Mouse (Mus musculus) heart, adult 2 months (tissue): ENCODE measurements around the gene Ift27. TPM values are rescaled to one million over a fixed set of nuclear protein-coding genes. Genes with fewer than 3 reads are reported as not detected.

Experiments
- DNase-seq, 2 experiments: peaks; one replicate each; pipeline ENCODE4 v3.0.0; 2021
- H3K27ac ChIP-seq: fragments of 200-600 bp; 2 replicates; pipeline ENCODE4 v1.8.1; 2022
- H3K27me3 ChIP-seq: fragments of 200-500 bp; 2 replicates; pipeline ENCODE4 v1.6.1; 2012; ENCODE audit warnings: mild to moderate bottlenecking, low read length, inconsistent platforms, mixed read lengths; ENCODE audit not compliant: control insufficient read depth, insufficient read depth
- H3K36me3 ChIP-seq: fragments of 200-500 bp; 2 replicates; pipeline ENCODE4 v1.6.1; 2012; ENCODE audit warnings: low read length, inconsistent platforms; ENCODE audit not compliant: control insufficient read depth, insufficient read depth
- H3K4me1 ChIP-seq: fragments of 200-500 bp; 2 replicates; pipeline ENCODE4 v1.6.1; 2011; ENCODE audit warnings: low read length; ENCODE audit not compliant: control insufficient read depth, insufficient read depth
- H3K4me3 ChIP-seq: fragments of 200-600 bp; 2 replicates; pipeline ENCODE4 v1.8.1; 2022
- H3K79me2 ChIP-seq: fragments of 200-500 bp; replicated peaks from 2 replicates; pipeline ENCODE4 v1.6.1; 2012; ENCODE audit warnings: mild to moderate bottlenecking, inconsistent platforms, low read length, moderate library complexity, mixed read lengths; ENCODE audit not compliant: control insufficient read depth, insufficient read depth
- H3K9ac ChIP-seq: fragments of 200-500 bp; 2 replicates; pipeline ENCODE4 v1.6.1; 2012; ENCODE audit warnings: low read depth, mild to moderate bottlenecking, control low read depth, inconsistent platforms, low read length, mixed read lengths
- CTCF ChIP-seq: fragments of 200-600 bp; IDR thresholded peaks from 2 replicates; pipeline ENCODE4 v1.8.1; 2022; ENCODE audit warnings: antibody characterized with exemption, mild to moderate bottlenecking, moderate library complexity
- EP300 ChIP-seq: fragments of 200-500 bp; IDR thresholded peaks from 2 replicates; pipeline ENCODE4 v1.6.1; 2011; ENCODE audit warnings: low read depth, low read length, control low read depth; ENCODE audit not compliant: insufficient read depth
- POLR2A ChIP-seq: fragments of 200-500 bp; IDR thresholded peaks from 2 replicates; pipeline ENCODE4 v1.6.1; 2011; ENCODE audit warnings: mild to moderate bottlenecking, low read depth, low read length, control low read depth; ENCODE audit not compliant: insufficient read depth
- WGBS: fragments of 180-500 bp; shearing (Covaris S2); methylation state at CpG from one replicate; pipeline ENCODE4 v1.1.7; 2018; 5-methylcytosine and 5-hydroxymethylcytosine counted together
- intact Hi-C: fragments of 180-260 bp; cut with DNase I; formaldehyde crosslinking; loops from one replicate; pipeline ENCODE4 v1.15.1; 2025
- long read RNA-seq: library from polyadenylated mRNA; stranded (forward); transcript quantifications from one replicate; pipeline ENCODE4 v2.0.0, GENCODE M21; 2021
- polyA plus RNA-seq: library from polyadenylated mRNA; depleted of rRNA; stranded (reverse); fragments of >200 nt; gene quantifications from 2 replicates; pipeline ENCODE4 v1.2.3, GENCODE M21; 2012; rRNA removed
- total RNA-seq, 2 experiments: library from RNA; stranded (reverse); gene quantifications; 2 replicates each; pipeline ENCODE4 v1.2.3; 2021

Gene Ift27
- total RNA-seq (10 to 100 TPM in 1 of 2 experiments, 1 to 10 TPM in 1; 9.3 to 10.0 TPM), polyA plus RNA-seq (22.6 and 22.8 TPM in 2 replicates)
- long read RNA-seq, transcript Ift27-201 (7 exons, 1,013 nt), result major isoform, 10 of 11 reads
- long read RNA-seq, partial matches to known transcripts, result 0 of 11 reads
- long read RNA-seq, other reads (novel, unspliced or antisense), result 1 of 11 reads

GRCm38 (mm10) chr15:78173972-78174886 lies at the start of gene Ift27:
Gene Ift27, minus strand, starts transcription at chr15:78174107.
- Histone ChIP-seq H3K36me3 (no peaks in the 10 kb centered on the region), H3K4me1 (peaks cover 6% of the 10 kb centered on the region), H3K27me3 (no peaks in the 10 kb centered on the region), H3K27ac (peak within 1 kb of the TSS; percentile 77), H3K4me3 (peak within 1 kb of the TSS; percentile 80), H3K9ac (peak within 1 kb of the TSS; percentile 70), H3K79me2 (no peaks in the 10 kb centered on the region)
- intact Hi-C loops, result loop anchor here (5.0 kb wide), 1 partner anchor 242 kb away; no protein-coding TSS in a partner anchor
- DNase-seq, result peak; percentile 94 to 99
- TF ChIP-seq EP300 (no peak), CTCF (peak; percentile 13; the same call in 1 of the 2 replicates), POLR2A (peak; percentile 88)
- 1% methylated on average over 40 of the region's 40 CpGs for WGBS

- no peak for TF ChIP-seq EP300
- TF ChIP-seq POLR2A, result no peak
- TF ChIP-seq CTCF, result no peak
- no peaks in the 10 kb centered on the region for H3K36me3 ChIP-seq
- no peaks in the 10 kb centered on the region for H3K4me1 ChIP-seq
- no peak overlapping the region for H3K4me3 ChIP-seq
- H3K27ac ChIP-seq, result no peak overlapping the region
- WGBS, result 69% methylated on average over 9 of the region's 9 CpGs
- intact Hi-C loops, result no loop called here
- no peak for DNase-seq
- H3K79me2 ChIP-seq, result no peaks in the 10 kb centered on the region
- no peaks in the 10 kb centered on the region for H3K27me3 ChIP-seq
- no peak overlapping the region for H3K9ac ChIP-seq
Measured at GRCm38 (mm10) chr15:78215269-78215668, 41.4 kb upstream of the Ift27 start.

GRCm38 (mm10) chr15:78211367-78211766 lies 37.5 kb upstream of the Ift27 start:
- Histone ChIP-seq H3K9ac (no peak overlapping the region), H3K4me1 (no peaks in the 10 kb centered on the region), H3K79me2 (no peaks in the 10 kb centered on the region), H3K4me3 (no peak overlapping the region), H3K27ac (no peak overlapping the region), H3K27me3 (no peaks in the 10 kb centered on the region; the same call in 1 of the 2 replicates), H3K36me3 (no peaks in the 10 kb centered on the region)
- intact Hi-C loops, result no loop called here
- DNase-seq, result no peak
- TF ChIP-seq POLR2A (no peak), EP300 (no peak), CTCF (no peak)
- 54% methylated on average over 8 of the region's 8 CpGs for WGBS

- no peak for DNase-seq
- TF ChIP-seq POLR2A, result no peak
- TF ChIP-seq CTCF, result no peak
- no peak for TF ChIP-seq EP300
- H3K27ac ChIP-seq, result no peak overlapping the region
- H3K36me3 ChIP-seq, result no peaks in the 10 kb centered on the region
- intact Hi-C loops, result no loop called here
- 68% methylated on average over 4 of the region's 4 CpGs for WGBS
- H3K79me2 ChIP-seq, result no peaks in the 10 kb centered on the region
- no peak overlapping the region for H3K9ac ChIP-seq
- no peaks in the 10 kb centered on the region for H3K4me1 ChIP-seq
- no peaks in the 10 kb centered on the region; the same call in 1 of the 2 replicates for H3K27me3 ChIP-seq
- H3K4me3 ChIP-seq, result no peak overlapping the region
Measured at GRCm38 (mm10) chr15:78210203-78210602, 36.3 kb upstream of the Ift27 start.

- 74% methylated on average over 7 of the region's 7 CpGs for WGBS
- Histone ChIP-seq H3K36me3 (no peaks in the 10 kb centered on the region), H3K27me3 (peaks cover 11% of the 10 kb centered on the region; the same call in 1 of the 2 replicates), H3K9ac (no peak within 1 kb of the TSS), H3K79me2 (no peaks in the 10 kb centered on the region), H3K4me1 (no peaks in the 10 kb centered on the region), H3K4me3 (no peak within 1 kb of the TSS), H3K27ac (no peak within 1 kb of the TSS)
- no peak for DNase-seq
- TF ChIP-seq CTCF, result no peak
- no peak for TF ChIP-seq POLR2A
- TF ChIP-seq EP300, result no peak
- intact Hi-C loops, result no loop called here
Measured at GRCm38 (mm10) chr15:78206312-78206711, 32.4 kb upstream of the Ift27 start, which contains the start of gene Pvalb. Gene Pvalb, minus strand, starts transcription at chr15:78206400.
